Mouse (Mus musculus) central nervous system, embryonic 14 days (tissue): ENCODE results near the gene Rapgef1. TPM values are rescaled to one million over a fixed set of nuclear protein-coding genes. Genes with fewer than 3 reads are reported as not detected.

ENCODE experiments used
- polyA plus RNA-seq: library from polyadenylated mRNA; depleted of rRNA; stranded (reverse); fragments of >200 nt; gene quantifications from 2 replicates; pipeline ENCODE4 v1.2.3, GENCODE M21; 2012; rRNA removed

Gene Rapgef1
- polyA plus RNA-seq: 72.6 and 79.3 TPM in 2 replicates

DNA sequence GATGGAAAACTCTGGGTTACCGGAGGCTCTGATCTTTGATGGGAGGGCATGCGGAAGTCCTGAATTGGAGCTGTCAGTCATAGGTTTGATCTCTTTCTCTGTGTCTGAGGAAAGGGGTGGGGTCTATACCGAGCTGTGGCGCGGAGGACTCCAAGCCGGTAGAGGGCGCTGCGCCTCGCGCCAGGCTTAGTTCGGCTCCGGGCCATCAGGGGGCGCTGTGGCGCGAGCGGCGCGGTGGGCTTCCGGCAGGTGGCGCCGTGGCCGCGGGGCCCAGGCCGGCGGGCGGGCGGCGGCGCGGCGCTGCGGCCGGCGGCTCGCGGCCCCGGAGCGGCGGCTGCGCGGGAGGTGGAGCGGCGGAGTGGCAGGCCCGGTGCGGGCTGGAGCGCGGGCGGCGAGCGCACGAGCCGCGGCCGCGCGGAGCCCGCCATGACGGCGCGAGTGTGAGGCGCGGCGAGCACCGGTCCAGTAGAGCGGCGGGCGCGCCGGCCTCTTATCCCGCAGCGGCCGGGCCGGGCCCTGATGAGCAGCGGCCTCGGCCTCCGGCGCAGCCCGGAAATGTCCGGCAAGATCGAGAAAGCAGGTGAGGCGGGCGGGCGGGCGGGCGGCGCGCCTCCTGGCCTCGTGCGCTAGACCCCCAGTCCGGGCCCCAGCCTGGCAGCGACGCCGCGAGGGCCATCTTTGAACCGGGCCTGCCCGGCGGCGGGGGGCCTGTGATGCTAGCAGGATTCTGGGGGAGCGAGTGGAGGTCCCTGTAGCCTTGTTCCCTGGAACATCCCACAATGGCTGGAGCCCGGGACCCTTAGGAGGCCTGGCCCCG is at the start of gene Rapgef1:
Rapgef1 (plus strand) TSS at position 237 of the 817 bp plus-strand sequence.

DNA sequence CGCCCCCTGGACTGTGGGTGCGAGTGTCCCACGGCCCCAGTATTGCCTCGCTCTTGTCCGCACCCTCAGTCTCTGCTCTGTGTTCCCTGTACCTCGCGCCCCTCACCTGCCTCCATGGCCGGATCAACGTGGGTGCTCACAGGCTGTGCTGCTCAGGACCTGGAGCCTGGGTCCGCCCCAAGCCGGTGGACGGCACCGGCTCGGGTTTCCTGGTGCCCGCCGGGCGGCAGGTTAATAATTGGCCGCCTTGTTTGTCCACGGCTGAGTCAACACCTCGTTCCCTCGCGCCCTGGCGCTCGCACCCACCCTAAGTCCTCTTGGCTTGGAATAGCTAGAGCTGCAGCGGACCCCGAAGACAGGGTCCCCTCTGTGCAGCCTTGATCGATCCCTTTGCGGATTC is 132.0 kb downstream of the Rapgef1 start, which contains the start of gene Gm13420:
Gm13420 (minus strand) TSS at position 189 of the 400 bp plus-strand sequence.

DNA sequence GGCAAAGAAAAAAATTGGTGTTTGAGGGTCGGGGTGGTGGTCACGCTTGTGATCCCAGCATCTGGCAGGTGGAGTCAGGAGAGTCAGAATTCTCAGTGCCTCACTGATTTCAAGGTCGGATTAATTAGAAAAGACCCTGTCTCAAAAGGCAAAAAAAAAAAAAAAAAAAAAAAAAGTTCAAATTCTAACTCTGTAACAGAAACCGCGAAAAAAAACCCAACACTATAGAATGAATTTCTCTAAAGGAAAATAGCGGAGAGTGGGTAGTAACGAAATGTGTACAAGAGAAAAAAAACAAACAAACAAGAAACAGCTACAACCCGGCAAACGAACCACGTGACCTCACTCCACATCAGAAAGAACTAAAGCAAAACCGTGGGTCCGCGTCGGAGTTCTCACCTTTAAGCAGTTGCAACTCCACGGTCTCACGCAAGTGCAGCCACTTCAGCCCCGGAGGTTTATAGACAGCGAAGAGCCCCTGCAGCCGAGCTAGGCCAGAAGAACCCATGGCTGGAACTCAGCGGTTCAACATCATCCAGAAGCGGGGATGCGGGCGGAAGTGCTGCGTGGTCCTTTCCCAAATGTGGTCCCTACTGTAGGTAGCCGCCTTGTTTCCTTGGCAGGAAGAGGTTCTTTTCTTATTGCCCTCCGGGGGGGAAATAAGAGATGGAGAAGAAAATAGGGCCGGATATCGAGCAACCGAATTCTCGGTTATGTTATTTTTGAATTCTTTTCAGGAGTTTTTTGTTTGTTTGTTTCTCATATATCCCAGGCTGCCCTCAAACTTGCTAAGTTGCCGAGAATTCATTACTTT is 167.8 kb downstream of the Rapgef1 start, which contains the start of gene Coq4:
Coq4 (plus strand) TSS at position 390 of the 814 bp plus-strand sequence.

DNA sequence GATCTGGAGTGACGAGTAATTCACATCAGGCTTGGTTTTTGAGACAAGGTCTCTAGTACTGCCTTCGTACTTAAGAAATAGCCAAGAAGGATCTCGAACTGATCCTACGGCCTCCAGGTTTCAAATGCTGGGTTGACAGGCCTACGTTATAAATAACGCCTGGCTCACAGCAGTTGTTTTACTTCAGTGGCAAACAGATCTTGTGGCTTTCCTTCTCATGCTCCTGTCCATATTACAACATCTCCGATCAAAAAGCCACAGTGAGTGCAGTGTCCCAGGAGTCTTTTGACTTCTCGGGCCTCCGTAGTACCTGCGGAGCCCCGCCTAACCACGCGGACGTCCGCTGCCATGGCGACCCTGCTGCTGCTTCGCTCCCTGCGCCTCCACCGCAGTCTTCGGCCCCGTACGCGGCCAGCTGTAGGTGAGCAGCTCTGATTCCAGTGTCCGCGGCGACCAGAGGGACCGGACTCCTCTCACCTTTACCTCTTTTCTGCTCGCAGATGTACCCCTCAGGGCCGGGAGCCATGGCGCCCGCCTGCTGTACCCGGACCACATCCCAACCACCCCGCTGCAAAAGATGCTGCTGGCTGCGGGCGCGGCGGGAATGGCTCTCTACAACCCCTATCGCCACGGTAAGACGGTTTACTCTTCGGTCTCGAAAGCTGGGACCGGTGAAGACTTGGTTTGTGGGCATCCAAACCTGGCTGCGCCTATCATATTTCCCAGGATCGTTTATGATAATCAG is 168.6 kb downstream of the Rapgef1 start, which contains the start of gene Trub2:
Trub2 (minus strand) TSS at position 566 of the 745 bp plus-strand sequence.

Other genes with a start within 250 kb of the Rapgef1 start
- 0.10 and 0.14 TPM in 2 replicates for gene Gm13420, start 132.0 kb downstream of the Rapgef1 start, polyA plus RNA-seq
- not detected in 2 replicates for gene Gm13547, start 139.6 kb downstream of the Rapgef1 start, polyA plus RNA-seq
- 32.0 and 32.2 TPM in 2 replicates for gene Coq4, start 167.8 kb downstream of the Rapgef1 start, polyA plus RNA-seq
- gene Trub2, start 168.8 kb downstream of the Rapgef1 start, polyA plus RNA-seq: 42.9 and 48.3 TPM in 2 replicates
- gene Slc27a4, start 182.9 kb downstream of the Rapgef1 start, polyA plus RNA-seq: 50.5 and 52.4 TPM in 2 replicates
- 56.3 and 56.6 TPM in 2 replicates for gene Urm1, start 200.4 kb downstream of the Rapgef1 start, polyA plus RNA-seq
- gene Cercam, start 249.4 kb downstream of the Rapgef1 start, polyA plus RNA-seq: 27.7 and 42.4 TPM in 2 replicates